Mouse (Mus musculus): ENCODE measurements around the gene Sf3a2.

DNA sequence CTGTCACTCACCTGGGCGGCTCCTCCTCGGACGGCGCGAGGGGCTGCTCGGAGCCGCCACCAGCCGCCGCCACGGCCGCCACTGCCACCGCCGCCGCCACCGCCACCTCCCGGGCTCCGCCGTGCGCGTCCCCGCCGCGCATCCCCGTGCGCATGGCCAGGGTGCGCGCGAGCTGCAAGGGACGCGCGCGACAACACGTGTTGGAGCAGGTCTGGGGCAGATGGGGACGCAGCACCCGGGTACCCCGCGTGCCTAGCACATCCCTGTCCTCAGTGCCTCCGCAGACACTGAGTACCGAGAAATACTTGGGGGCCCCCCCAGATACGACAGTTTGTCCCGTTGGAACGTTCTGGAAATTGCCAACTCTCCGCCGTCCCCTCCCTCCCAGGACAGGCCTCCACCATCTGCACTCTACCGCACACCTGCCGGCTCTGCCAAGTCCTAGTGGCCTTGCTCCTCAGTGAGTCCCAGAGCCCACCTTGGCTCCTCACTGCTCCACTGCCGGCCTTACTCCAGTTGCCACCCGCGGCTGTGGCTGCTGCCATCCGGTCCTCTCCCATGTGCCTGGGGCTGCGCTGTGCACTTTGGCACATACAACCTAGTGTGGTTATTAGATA is 46.0 kb downstream of the Sf3a2 start, which contains the start of gene Lingo3:
- TF ChIP-seq CTCF (IDR thresholded peaks at IDR 0.05; ENCODE audit: borderline replicate concordance, control insufficient read depth, extremely low read depth, insufficient read depth, low read length, poor library complexity) (no peak), POLR2A (IDR thresholded peaks at IDR 0.05; ENCODE audit: control insufficient read depth, extremely low read depth, insufficient read depth, low read length, poor library complexity) (no peak)

Measured in thymus, adult 2 months (tissue).